15 mouse cellular contexts compared by ENCODE assay signal in the genomic region with DNA sequence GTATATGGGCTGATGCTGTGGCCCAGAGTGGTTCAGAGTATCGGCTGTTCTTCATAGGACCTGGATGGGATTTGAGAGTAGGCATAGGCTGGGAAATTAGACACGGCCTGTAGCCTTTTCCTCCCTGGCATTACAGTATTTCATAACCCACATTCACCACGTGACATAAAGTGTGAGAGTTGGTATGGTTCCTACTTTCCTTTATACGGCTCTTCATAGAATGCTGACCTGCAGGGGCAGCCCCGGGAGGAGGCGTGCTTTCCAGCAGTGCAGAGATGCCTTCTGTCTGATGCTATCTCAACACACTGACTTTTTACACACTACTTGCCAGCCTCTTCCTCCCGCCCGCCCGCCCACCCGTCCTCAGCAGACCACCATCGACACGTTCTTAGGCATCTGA.
"Had no signal": no experiment of that assay in that cellular context is flagged by ENCODE, and none has a peak within 500 bp of the region (broad histone marks: within the 10 kb centered on the region; RNA-seq: fewer than 3 reads in every experiment).

No protein-coding gene starts in this region.

- H3K4me2 ChIP-seq: limb, embryonic 15.5 days; liver, embryonic 13.5 days; neural tube, embryonic 13.5 days; stomach, embryonic 15.5 days had no signal

- H3K9me3 ChIP-seq: limb, embryonic 15.5 days; liver, embryonic 13.5 days; midbrain, embryonic 10.5 days; neural tube, embryonic 13.5 days; stomach, embryonic 15.5 days had no signal

- H3K36me3 ChIP-seq: limb, embryonic 15.5 days; liver, embryonic 13.5 days; stomach, embryonic 15.5 days had no signal

- H3K4me3 ChIP-seq: limb, embryonic 15.5 days; liver, embryonic 13.5 days; midbrain, embryonic 10.5 days; neural tube, embryonic 13.5 days; stomach, embryonic 15.5 days had no signal

- H3K9ac ChIP-seq: limb, embryonic 15.5 days; liver, embryonic 13.5 days; neural tube, embryonic 13.5 days; stomach, embryonic 15.5 days had no signal

- DNase-seq: kidney, adult 9 months; kidney, postnatal 36 days; layer of hippocampus, adult 9-11 months; layer of hippocampus, postnatal 36 days; liver, embryonic 13.5 days; lung, adult 18-20 months; midbrain, embryonic 14.5 days; retina, postnatal 1 day; right cerebral cortex, postnatal 4 days; thymus, adult 2 months had no signal

- H3K4me1 ChIP-seq: limb, embryonic 15.5 days; midbrain, embryonic 10.5 days; neural tube, embryonic 13.5 days; stomach, embryonic 15.5 days had no signal

- H3K27ac ChIP-seq: kidney, postnatal 0 days; limb, embryonic 15.5 days; liver, embryonic 13.5 days; midbrain, embryonic 10.5 days; neural tube, embryonic 13.5 days; stomach, embryonic 15.5 days had no signal

- H3K27me3 ChIP-seq: limb, embryonic 15.5 days; liver, embryonic 13.5 days; neural tube, embryonic 13.5 days; stomach, embryonic 15.5 days had no signal
